Mouse (Mus musculus) MEL (cell line): ENCODE measurements around the gene Lmntd1. TPM values are rescaled to one million over a fixed set of nuclear protein-coding genes. Genes with fewer than 3 reads are reported as not detected.

Source experiments
- DNase-seq: peaks from one replicate; pipeline ENCODE4 v3.0.0; 2011; ENCODE audit warnings: low read depth, low spot score
- H3K27ac ChIP-seq: 2 replicates; pipeline ENCODE4 v1.5.1; 2012; ENCODE audit warnings: low read depth, mild to moderate bottlenecking, control low read depth, low read length, moderate library complexity; ENCODE audit not compliant: control insufficient read depth
- H3K27me3 ChIP-seq, 2 experiments: fragments of 150-350 bp in 1 of 2; sonication (generic) in 1 of 2; 2 replicates each; pipeline ENCODE4 v1.6.1; 2012; ENCODE audit warnings: low read length in 2 of 2, mild to moderate bottlenecking in 2 of 2, improper control_type of control experiment in 1 of 2, moderate library complexity in 1 of 2; ENCODE audit not compliant: insufficient read depth in 2 of 2, control insufficient read depth in 1 of 2
- H3K36me3 ChIP-seq, 2 experiments: 2 replicates each; pipeline ENCODE4 v1.6.1; 2012 to 2014; ENCODE audit warnings: low read length in 2 of 2, improper control_type of control experiment in 1 of 2, inconsistent platforms in 1 of 2, mild to moderate bottlenecking in 1 of 2; ENCODE audit not compliant: insufficient read depth in 2 of 2, control insufficient read depth in 1 of 2
- H3K4me1 ChIP-seq, 2 experiments: fragments of 150-350 bp in 1 of 2; sonication (generic) in 1 of 2; 2 replicates each; pipeline ENCODE4 v1.6.1; 2012; ENCODE audit warnings: low read length in 2 of 2, improper control_type of control experiment in 1 of 2, mild to moderate bottlenecking in 1 of 2; ENCODE audit not compliant: insufficient read depth in 2 of 2, control insufficient read depth in 1 of 2
- H3K4me3 ChIP-seq, 2 experiments: fragments of 150-350 bp in 1 of 2; sonication (generic) in 1 of 2; 2 replicates each; pipeline ENCODE4 v1.5.1; 2012; ENCODE audit warnings: low read depth in 2 of 2, low read length in 2 of 2, mild to moderate bottlenecking in 2 of 2, moderate library complexity in 2 of 2, control low read depth in 1 of 2, improper control_type of control experiment in 1 of 2; ENCODE audit not compliant: control insufficient read depth in 1 of 2, insufficient read depth in 1 of 2
- H3K79me2 ChIP-seq: 2 replicates; pipeline ENCODE4 v1.6.1; 2012; ENCODE audit warnings: mild to moderate bottlenecking, low read length, moderate library complexity; ENCODE audit not compliant: control insufficient read depth, poor library complexity, insufficient read depth
- H3K9ac ChIP-seq: 2 replicates; pipeline ENCODE4 v1.6.1; 2012; ENCODE audit warnings: low read depth, mild to moderate bottlenecking, control low read depth, low read length, moderate library complexity; ENCODE audit not compliant: control insufficient read depth, poor library complexity, severe bottlenecking
- H3K9me3 ChIP-seq: fragments of 150-350 bp; sonication (generic); replicated peaks from 2 replicates; pipeline ENCODE4 v1.6.1; 2012; ENCODE audit warnings: mild to moderate bottlenecking, low read length, improper control_type of control experiment, moderate library complexity; ENCODE audit not compliant: insufficient read depth
- CHD2 ChIP-seq: IDR thresholded peaks from 2 replicates; pipeline ENCODE4 v1.6.1; 2011; ENCODE audit warnings: low read length, improper control_type of control experiment
- CTCF ChIP-seq, 3 experiments: IDR thresholded peaks in 2 of 3; conservative IDR thresholded peaks in 1 of 3; 2 replicates each; pipeline ENCODE4 v1.5.1; 2011 to 2012; ENCODE audit warnings: low read length in 3 of 3, low read depth in 2 of 3, mild to moderate bottlenecking in 2 of 3, improper control_type of control experiment in 1 of 3, inconsistent platforms in 1 of 3, mixed read lengths in 1 of 3, moderate library complexity in 1 of 3; ENCODE audit not compliant: control insufficient read depth in 1 of 3, insufficient read depth in 1 of 3, poor library complexity in 1 of 3, severe bottlenecking in 1 of 3
- ELF1 ChIP-seq: IDR thresholded peaks from 2 replicates; pipeline ENCODE4 v1.6.1; 2014; ENCODE audit warnings: low read depth, mild to moderate bottlenecking, inconsistent platforms, low read length, improper control_type of control experiment, moderate library complexity
- HCFC1 ChIP-seq: IDR thresholded peaks from 2 replicates; pipeline ENCODE4 v1.6.1; 2012; ENCODE audit warnings: low read depth, mild to moderate bottlenecking, inconsistent platforms, low read length, improper control_type of control experiment, moderate library complexity
- MEF2A ChIP-seq: IDR thresholded peaks from 2 replicates; pipeline ENCODE4 v1.6.1; 2014; ENCODE audit warnings: low read depth, mild to moderate bottlenecking, inconsistent platforms, low read length, improper control_type of control experiment; ENCODE audit not compliant: poor library complexity, insufficient replicate concordance, severe bottlenecking; ENCODE audit errors: extremely low read depth
- MYB ChIP-seq: IDR thresholded peaks from 2 replicates; pipeline ENCODE4 v1.6.1; 2011; ENCODE audit warnings: mild to moderate bottlenecking, low read depth, low read length, improper control_type of control experiment
- POLR2AphosphoS2 ChIP-seq: IDR thresholded peaks from 2 replicates; pipeline ENCODE4 v1.6.1; 2011; ENCODE audit warnings: low read length, improper control_type of control experiment
- POLR2AphosphoS5 ChIP-seq: IDR thresholded peaks from 2 replicates; pipeline ENCODE4 v1.6.1; 2012; ENCODE audit warnings: low read depth, borderline replicate concordance, mild to moderate bottlenecking, inconsistent platforms, low read length, moderate library complexity, mixed read lengths
- RAD21 ChIP-seq: IDR thresholded peaks from 2 replicates; pipeline ENCODE4 v1.6.1; 2011; ENCODE audit warnings: mild to moderate bottlenecking, low read depth, low read length, improper control_type of control experiment
- RCOR1 ChIP-seq: IDR thresholded peaks from 2 replicates; pipeline ENCODE4 v1.6.1; 2012; ENCODE audit warnings: low read depth, mild to moderate bottlenecking, inconsistent platforms, low read length, improper control_type of control experiment
- SIN3A ChIP-seq: IDR thresholded peaks from 2 replicates; pipeline ENCODE4 v1.6.1; 2012; ENCODE audit warnings: low read length, improper control_type of control experiment, inconsistent platforms
- TAL1 ChIP-seq: IDR thresholded peaks from 2 replicates; pipeline ENCODE4 v1.6.1; 2012; ENCODE audit warnings: mild to moderate bottlenecking, inconsistent platforms, low read length, moderate library complexity, mixed read lengths
- TBP ChIP-seq: IDR thresholded peaks from 2 replicates; pipeline ENCODE4 v1.8.0; 2011; ENCODE audit warnings: low read depth, low read length, improper control_type of control experiment
- TCF12 ChIP-seq: IDR thresholded peaks from 2 replicates; pipeline ENCODE4 v1.6.1; 2014; ENCODE audit warnings: low read depth, mild to moderate bottlenecking, inconsistent platforms, low read length, improper control_type of control experiment, moderate library complexity
- UBTF ChIP-seq: IDR thresholded peaks from 2 replicates; pipeline ENCODE4 v1.6.1; 2012; ENCODE audit warnings: low read depth, mild to moderate bottlenecking, inconsistent platforms, low read length, improper control_type of control experiment, moderate library complexity, borderline replicate concordance; ENCODE audit not compliant: insufficient read depth
- ZC3H11A ChIP-seq: IDR thresholded peaks from 2 replicates; pipeline ENCODE4 v1.6.1; 2012; ENCODE audit warnings: low read depth, mild to moderate bottlenecking, inconsistent platforms, low read length, improper control_type of control experiment
- ZKSCAN1 ChIP-seq: IDR thresholded peaks from 2 replicates; pipeline ENCODE4 v1.6.1; 2012; ENCODE audit warnings: low read depth, mild to moderate bottlenecking, inconsistent platforms, low read length, improper control_type of control experiment, moderate library complexity
- ZMIZ1 ChIP-seq: IDR thresholded peaks from 2 replicates; pipeline ENCODE4 v1.6.1; 2012; ENCODE audit warnings: low read depth, mild to moderate bottlenecking, inconsistent platforms, low read length, improper control_type of control experiment, moderate library complexity
- polyA plus RNA-seq, 2 experiments: library from polyadenylated mRNA; stranded (reverse) in 1 of 2; unstranded in 1 of 2; fragments of >175 nt in 1 of 2; fragments of >200 nt in 1 of 2; gene quantifications; 2 replicates each; pipeline versions ENCODE4 v1.2.1 to v1.2.4; 2012; ENCODE audit warnings: low replicate concordance in 2 of 2, low read depth in 1 of 2; ENCODE audit not compliant: insufficient read length in 2 of 2, insufficient read depth in 1 of 2, missing spikeins in 1 of 2
- total RNA-seq: library from RNA; depleted of rRNA; stranded (reverse); fragments of 300-350 nt; gene quantifications from 2 replicates; pipeline ENCODE4 v1.2.3, GENCODE M21; 2012

Gene Lmntd1
- total and polyA plus RNA-seq, 3 experiments = not detected

- no peak overlapping the region for H3K9ac ChIP-seq
- no peak overlapping the region for H3K27ac ChIP-seq
- no peaks in the 10 kb centered on the region for H3K79me2 ChIP-seq
- no peaks in the 10 kb centered on the region for H3K27me3 ChIP-seq
- no peak overlapping the region for H3K4me3 ChIP-seq
- DNase-seq = no peak
- no peaks in the 10 kb centered on the region for H3K4me1 ChIP-seq
- H3K9me3 ChIP-seq = no peaks in the 10 kb centered on the region
- H3K36me3 ChIP-seq = no peaks in the 10 kb centered on the region
- TF ChIP-seq ZKSCAN1 = no peak
- no peak for TF ChIP-seq TAL1
- TF ChIP-seq ZC3H11A = no peak
- no peak for TF ChIP-seq RAD21
- TF ChIP-seq, all 39 proteins: peak for 0
These were observed 195.3 kb downstream of the Lmntd1 start for GRCm38 (mm10) chr6:145418856-145419255.

- TF ChIP-seq TBP (no peak), MEF2A (no peak), CTCF (IDR thresholded peaks at IDR 0.05 in 2 of 3, conservative IDR thresholded peaks at IDR 0.05 in 1 of 3; ENCODE audit: control insufficient read depth in 1 of 3, insufficient read depth in 1 of 3, low read depth in 2 of 3, low read length in 3 of 3, poor library complexity in 1 of 3, severe bottlenecking in 1 of 3) (no peak), POLR2AphosphoS5 (no peak), HCFC1 (no peak), ZMIZ1 (no peak), POLR2AphosphoS2 (no peak), MYB (no peak), UBTF (no peak), TCF12 (no peak), ELF1 (no peak), ZKSCAN1 (no peak), SIN3A (no peak), CHD2 (no peak), RCOR1 (no peak)
- no peaks in the 10 kb centered on the region for H3K36me3 ChIP-seq
- no peak overlapping the region for H3K9ac ChIP-seq
- no peak for DNase-seq
- no peaks in the 10 kb centered on the region for H3K79me2 ChIP-seq
- no peak overlapping the region for H3K4me3 ChIP-seq
- H3K27ac ChIP-seq = no peak overlapping the region
- H3K9me3 ChIP-seq = no peaks in the 10 kb centered on the region
- H3K4me1 ChIP-seq = no peaks in the 10 kb centered on the region
- no peaks in the 10 kb centered on the region for H3K27me3 ChIP-seq
These were observed 196.2 kb downstream of the Lmntd1 start for GRCm38 (mm10) chr6:145417720-145418440.
